Mouse (Mus musculus): ENCODE data around the gene Tmprss12. TPM values are rescaled to one million over a fixed set of nuclear protein-coding genes. Genes with fewer than 3 reads are reported as not detected.
A peak's percentile ranks its signal among the peaks of the same experiment; 100 is the strongest.
"Not testable (repeated sequence)": the region's sequence is repeated elsewhere in the genome, so short reads cannot be mapped to it uniquely, and the experiment has no call there.

Gene Tmprss12
- polyA plus RNA-seq, 1 experiment: not detected

DNA sequence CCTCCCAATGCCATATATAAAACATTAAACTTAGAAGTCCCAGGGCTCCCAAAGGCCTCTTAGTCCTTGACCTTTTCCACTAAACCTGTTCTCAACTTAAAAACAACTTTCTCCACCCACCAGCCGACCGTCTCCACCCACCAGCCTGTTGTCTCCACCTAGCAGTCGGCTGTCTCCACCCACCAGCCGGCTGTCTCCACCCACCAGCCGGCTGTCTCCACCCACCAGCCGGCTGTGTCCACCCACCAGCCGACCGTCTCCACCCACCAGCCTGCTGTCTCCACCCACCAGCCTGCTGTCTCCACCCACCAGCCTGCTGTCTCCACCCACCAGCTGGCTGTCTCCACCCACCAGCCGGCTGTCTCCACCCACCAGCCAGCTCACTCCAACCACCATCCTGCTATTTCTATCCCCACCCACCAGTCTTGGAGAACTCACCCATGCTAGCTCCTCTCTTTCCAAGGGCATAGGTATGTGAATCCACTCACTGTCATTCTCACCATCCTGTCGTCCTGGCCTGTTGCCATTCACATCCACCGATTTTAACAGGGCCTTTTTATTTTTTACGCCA is 43.5 kb downstream of the Tmprss12 start:
- DNase-seq (ENCODE audit: low read depth in 1 of 2, low spot score in 2 of 2): no peak
- Histone ChIP-seq H3K27ac (ENCODE audit: insufficient read depth, low read length) (no peak overlapping the region), H3K36me3 (ENCODE audit: control insufficient read depth, insufficient read depth, low read length) (no peaks in the 10 kb centered on the region), H3K4me1 (ENCODE audit: control insufficient read depth, insufficient read depth, insufficient read length) (no peaks in the 10 kb centered on the region), H3K4me3 (ENCODE audit: extremely low read depth, insufficient read depth, insufficient read length) (no peak overlapping the region), H3K27me3 (ENCODE audit: control insufficient read depth, insufficient read depth, low read length) (no peaks in the 10 kb centered on the region)
- TF ChIP-seq CTCF (IDR thresholded peaks at IDR 0.05; ENCODE audit: extremely low read depth, insufficient read depth, insufficient read length, insufficient replicate concordance): no peak
- TF ChIP-seq POLR2A (IDR thresholded peaks at IDR 0.05; ENCODE audit: low read depth, low read length): no peak
- 89% methylated on average over 12 of the region's 12 CpGs for WGBS

GRCm38 (mm10) chr15:100325235-100325634 is 44.6 kb downstream of the Tmprss12 start:
- DNase-seq (ENCODE audit: low read depth in 1 of 2, low spot score in 2 of 2): no peak
- no peak overlapping the region for H3K4me3 ChIP-seq (ENCODE audit: extremely low read depth, insufficient read depth, insufficient read length)
- no peaks in the 10 kb centered on the region for H3K36me3 ChIP-seq (ENCODE audit: control insufficient read depth, insufficient read depth, low read length)
- H3K27me3 ChIP-seq (ENCODE audit: control insufficient read depth, insufficient read depth, low read length): no peaks in the 10 kb centered on the region
- WGBS: 83% methylated on average over 3 of the region's 3 CpGs
- no peak overlapping the region for H3K27ac ChIP-seq (ENCODE audit: insufficient read depth, low read length)
- TF ChIP-seq POLR2A (IDR thresholded peaks at IDR 0.05; ENCODE audit: low read depth, low read length) (no peak), CTCF (IDR thresholded peaks at IDR 0.05; ENCODE audit: extremely low read depth, insufficient read depth, insufficient read length, insufficient replicate concordance) (no peak)
- no peaks in the 10 kb centered on the region for H3K4me1 ChIP-seq (ENCODE audit: control insufficient read depth, insufficient read depth, insufficient read length)

GRCm38 (mm10) chr15:100328089-100328488 is 47.5 kb downstream of the Tmprss12 start:
- H3K27ac ChIP-seq (ENCODE audit: insufficient read depth, low read length); H3K36me3 ChIP-seq (ENCODE audit: control insufficient read depth, insufficient read depth, low read length); H3K4me3 ChIP-seq (ENCODE audit: extremely low read depth, insufficient read depth, insufficient read length); DNase-seq (ENCODE audit: low read depth in 1 of 2, low spot score in 2 of 2); H3K4me1 ChIP-seq (ENCODE audit: control insufficient read depth, insufficient read depth, insufficient read length); H3K27me3 ChIP-seq (ENCODE audit: control insufficient read depth, insufficient read depth, low read length): not testable (repeated sequence)
- WGBS: 87% methylated on average over 4 of the region's 4 CpGs

DNA sequence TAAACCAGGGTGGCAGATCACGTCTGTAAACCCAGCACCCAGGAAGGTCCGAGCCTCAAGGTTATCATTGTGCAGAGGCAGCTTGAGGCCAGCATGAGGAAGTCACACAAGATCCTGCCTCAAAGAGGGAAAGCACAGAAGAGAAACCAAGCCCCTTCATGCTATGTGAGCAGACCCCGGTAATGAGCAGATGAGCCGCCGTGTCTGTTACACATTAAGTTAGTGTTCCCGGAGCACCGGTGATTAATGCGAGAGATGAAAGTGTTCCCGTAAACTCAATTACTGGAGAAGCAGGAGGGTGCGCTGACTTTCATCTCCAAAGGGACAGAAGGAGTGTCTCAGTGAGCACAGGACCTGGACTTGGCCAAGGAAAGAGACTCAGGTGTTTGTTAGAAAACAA is 48.7 kb downstream of the Tmprss12 start:
- DNase-seq (ENCODE audit: low read depth in 1 of 2, low spot score in 2 of 2); H3K36me3 ChIP-seq (ENCODE audit: control insufficient read depth, insufficient read depth, low read length); H3K4me3 ChIP-seq (ENCODE audit: extremely low read depth, insufficient read depth, insufficient read length); H3K27ac ChIP-seq (ENCODE audit: insufficient read depth, low read length); H3K27me3 ChIP-seq (ENCODE audit: control insufficient read depth, insufficient read depth, low read length); H3K4me1 ChIP-seq (ENCODE audit: control insufficient read depth, insufficient read depth, insufficient read length): not testable (repeated sequence)
- 94% methylated on average over 10 of the region's 10 CpGs for WGBS

GRCm38 (mm10) chr15:100330739-100331138 is 50.1 kb downstream of the Tmprss12 start:
- no peak for DNase-seq (ENCODE audit: low read depth in 1 of 2, low spot score in 2 of 2)
- WGBS: 89% methylated on average over 7 of the region's 7 CpGs
- Histone ChIP-seq H3K36me3 (ENCODE audit: control insufficient read depth, insufficient read depth, low read length) (no peaks in the 10 kb centered on the region), H3K4me1 (ENCODE audit: control insufficient read depth, insufficient read depth, insufficient read length) (no peaks in the 10 kb centered on the region), H3K27ac (ENCODE audit: insufficient read depth, low read length) (no peak overlapping the region), H3K4me3 (ENCODE audit: extremely low read depth, insufficient read depth, insufficient read length) (no peak overlapping the region), H3K27me3 (ENCODE audit: control insufficient read depth, insufficient read depth, low read length) (no peaks in the 10 kb centered on the region)
- TF ChIP-seq CTCF (IDR thresholded peaks at IDR 0.05; ENCODE audit: extremely low read depth, insufficient read depth, insufficient read length, insufficient replicate concordance): no peak
- no peak for TF ChIP-seq POLR2A (IDR thresholded peaks at IDR 0.05; ENCODE audit: low read depth, low read length)

GRCm38 (mm10) chr15:100332077-100332961 is 51.7 kb downstream of the Tmprss12 start:
- not testable (repeated sequence) for H3K36me3 ChIP-seq (ENCODE audit: control insufficient read depth, insufficient read depth, low read length); H3K4me3 ChIP-seq (ENCODE audit: extremely low read depth, insufficient read depth, insufficient read length); H3K4me1 ChIP-seq (ENCODE audit: control insufficient read depth, insufficient read depth, insufficient read length); H3K27ac ChIP-seq (ENCODE audit: insufficient read depth, low read length); DNase-seq (ENCODE audit: low read depth in 1 of 2, low spot score in 2 of 2); H3K27me3 ChIP-seq (ENCODE audit: control insufficient read depth, insufficient read depth, low read length)
- WGBS: 85% methylated on average over 3 of the region's 10 CpGs

- Histone ChIP-seq H3K4me3 (ENCODE audit: extremely low read depth, insufficient read depth, insufficient read length) (no peak within 1 kb of the TSS; the same call in 1 of the 2 replicates), H3K4me1 (ENCODE audit: control insufficient read depth, insufficient read depth, insufficient read length) (no peaks in the 10 kb centered on the region), H3K27me3 (ENCODE audit: control insufficient read depth, insufficient read depth, low read length) (no peaks in the 10 kb centered on the region), H3K36me3 (ENCODE audit: control insufficient read depth, insufficient read depth, low read length) (no peaks in the 10 kb centered on the region), H3K27ac (ENCODE audit: insufficient read depth, low read length) (no peak within 1 kb of the TSS)
- no peak for TF ChIP-seq CTCF (IDR thresholded peaks at IDR 0.05; ENCODE audit: extremely low read depth, insufficient read depth, insufficient read length, insufficient replicate concordance)
- no peak for TF ChIP-seq POLR2A (IDR thresholded peaks at IDR 0.05; ENCODE audit: low read depth, low read length)
- no peak for DNase-seq (ENCODE audit: low read depth in 1 of 2, low spot score in 2 of 2)
- 75% methylated on average over 10 of the region's 10 CpGs for WGBS
Measured at GRCm38 (mm10) chr15:100334629-100335028, 54.0 kb downstream of the Tmprss12 start, which contains the start of gene Mettl7a3. Gene Mettl7a3, plus strand, starts transcription at chr15:100334929.

DNA sequence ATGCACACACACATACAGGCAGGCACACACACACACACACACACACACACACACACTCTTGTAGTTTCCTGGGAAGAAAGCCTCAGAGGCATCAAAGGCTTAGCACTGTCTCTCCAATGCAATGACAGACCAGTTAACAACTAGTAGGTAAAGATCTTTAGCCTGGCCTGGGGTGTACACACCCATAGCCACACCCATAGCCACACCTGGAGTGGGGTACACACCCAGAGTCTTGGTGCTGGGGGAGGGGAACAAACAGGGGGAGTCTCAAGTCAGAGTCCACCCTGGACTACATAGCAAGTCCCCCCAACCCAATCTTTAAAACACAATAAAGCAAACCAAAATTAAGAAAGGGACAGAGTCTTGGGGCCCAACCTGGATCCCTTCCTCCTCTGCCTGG is 56.7 kb downstream of the Tmprss12 start:
- H3K27ac ChIP-seq (ENCODE audit: insufficient read depth, low read length); H3K27me3 ChIP-seq (ENCODE audit: control insufficient read depth, insufficient read depth, low read length); H3K4me1 ChIP-seq (ENCODE audit: control insufficient read depth, insufficient read depth, insufficient read length); DNase-seq (ENCODE audit: low read depth in 1 of 2, low spot score in 2 of 2); H3K4me3 ChIP-seq (ENCODE audit: extremely low read depth, insufficient read depth, insufficient read length); H3K36me3 ChIP-seq (ENCODE audit: control insufficient read depth, insufficient read depth, low read length): not testable (repeated sequence)

DNA sequence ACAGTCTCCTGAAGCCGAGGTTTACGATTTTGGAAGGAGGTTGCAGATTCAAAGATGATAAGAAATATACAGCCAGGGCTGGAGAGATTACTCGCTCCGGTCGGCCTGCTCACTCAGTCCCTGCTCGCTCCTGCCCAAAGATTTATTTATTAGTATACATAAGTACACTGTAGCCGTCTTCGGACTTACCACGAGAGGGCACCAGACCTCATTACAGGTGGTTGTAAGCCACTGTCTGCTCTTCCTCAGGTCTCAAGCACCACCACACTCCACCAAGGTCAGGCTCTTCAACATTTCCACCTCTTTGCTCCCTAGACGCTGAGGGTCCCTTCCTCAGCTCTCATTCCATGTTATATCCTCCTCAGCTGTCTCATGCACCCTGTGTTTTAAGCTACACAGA is 57.2 kb downstream of the Tmprss12 start:
- not testable (repeated sequence) for H3K4me1 ChIP-seq (ENCODE audit: control insufficient read depth, insufficient read depth, insufficient read length); H3K27ac ChIP-seq (ENCODE audit: insufficient read depth, low read length); H3K36me3 ChIP-seq (ENCODE audit: control insufficient read depth, insufficient read depth, low read length); H3K27me3 ChIP-seq (ENCODE audit: control insufficient read depth, insufficient read depth, low read length); H3K4me3 ChIP-seq (ENCODE audit: extremely low read depth, insufficient read depth, insufficient read length)
- peak; percentile 11 to 71 for DNase-seq (ENCODE audit: low read depth in 1 of 2, low spot score in 2 of 2)
- WGBS: 31% methylated on average over 10 of the region's 10 CpGs

DNA sequence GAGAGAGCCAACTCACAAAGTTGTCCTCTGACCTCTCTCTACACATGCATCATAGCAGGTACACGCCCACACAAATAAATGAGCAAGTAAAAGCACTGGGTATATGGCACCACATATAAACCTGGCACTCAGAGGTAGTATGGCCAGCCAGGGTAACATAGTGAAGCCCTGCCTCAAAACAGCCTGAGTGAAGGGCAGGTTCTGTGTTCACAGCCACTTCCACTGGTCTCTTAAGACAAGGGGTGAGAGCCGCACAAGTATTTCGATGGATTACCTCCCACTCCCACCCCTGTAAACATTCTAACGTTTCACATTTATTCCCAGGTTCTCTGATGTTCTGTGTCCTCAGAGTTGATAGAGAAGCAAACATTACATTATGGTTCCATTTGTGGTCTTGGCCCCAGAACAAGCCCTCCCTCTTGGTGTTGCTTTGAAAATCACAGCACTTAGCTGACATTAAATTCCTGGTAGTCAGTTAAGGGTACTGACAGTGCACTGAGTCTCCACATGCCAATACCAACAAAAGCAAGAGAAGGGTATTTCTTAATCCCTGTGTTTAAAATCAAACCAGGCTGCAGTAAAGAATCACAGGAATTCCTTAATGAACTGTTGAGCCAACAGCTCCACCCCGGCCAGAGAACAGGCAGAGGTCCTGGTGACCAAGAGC is 60.8 kb downstream of the Tmprss12 start:
- not testable (repeated sequence) for H3K27ac ChIP-seq (ENCODE audit: insufficient read depth, low read length); H3K36me3 ChIP-seq (ENCODE audit: control insufficient read depth, insufficient read depth, low read length); H3K4me3 ChIP-seq (ENCODE audit: extremely low read depth, insufficient read depth, insufficient read length); H3K27me3 ChIP-seq (ENCODE audit: control insufficient read depth, insufficient read depth, low read length); DNase-seq (ENCODE audit: low read depth in 1 of 2, low spot score in 2 of 2); H3K4me1 ChIP-seq (ENCODE audit: control insufficient read depth, insufficient read depth, insufficient read length)
- 85% methylated on average over 4 of the region's 5 CpGs for WGBS
